Mouse (Mus musculus) adrenal gland, postnatal 4 days (tissue): ENCODE measurements around the gene Syt2. TPM values are rescaled to one million over a fixed set of nuclear protein-coding genes. Genes with fewer than 3 reads are reported as not detected.
A peak's percentile ranks its signal among the peaks of the same experiment; 100 is the strongest.

ENCODE experiments used
- DNase-seq, 2 experiments: peaks; one replicate each; pipeline ENCODE4 v3.0.0; 2021 to 2022; ENCODE audit warnings: low spot score in 2 of 2, mixed read lengths in 2 of 2
- long read RNA-seq, 2 experiments: library from polyadenylated mRNA; stranded (forward); transcript quantifications; one replicate each; pipeline ENCODE4 v2.0.0; 2021
- total RNA-seq, 2 experiments: library from RNA; stranded (reverse); gene quantifications; 2 replicates each; pipeline ENCODE4 v1.2.3; 2021

The Syt2 gene
- total RNA-seq: 1 to 10 TPM; 1.5 to 2.9 TPM
- long read RNA-seq, experiment 1: 0 reads
- long read RNA-seq, experiment 2: 0 reads

GRCm38 (mm10) chr1:134646261-134646962 lies at the start of gene Syt2:
TSS of gene Syt2 (plus strand) at chr1:134646677.
- DNase-seq: no peak

DNA sequence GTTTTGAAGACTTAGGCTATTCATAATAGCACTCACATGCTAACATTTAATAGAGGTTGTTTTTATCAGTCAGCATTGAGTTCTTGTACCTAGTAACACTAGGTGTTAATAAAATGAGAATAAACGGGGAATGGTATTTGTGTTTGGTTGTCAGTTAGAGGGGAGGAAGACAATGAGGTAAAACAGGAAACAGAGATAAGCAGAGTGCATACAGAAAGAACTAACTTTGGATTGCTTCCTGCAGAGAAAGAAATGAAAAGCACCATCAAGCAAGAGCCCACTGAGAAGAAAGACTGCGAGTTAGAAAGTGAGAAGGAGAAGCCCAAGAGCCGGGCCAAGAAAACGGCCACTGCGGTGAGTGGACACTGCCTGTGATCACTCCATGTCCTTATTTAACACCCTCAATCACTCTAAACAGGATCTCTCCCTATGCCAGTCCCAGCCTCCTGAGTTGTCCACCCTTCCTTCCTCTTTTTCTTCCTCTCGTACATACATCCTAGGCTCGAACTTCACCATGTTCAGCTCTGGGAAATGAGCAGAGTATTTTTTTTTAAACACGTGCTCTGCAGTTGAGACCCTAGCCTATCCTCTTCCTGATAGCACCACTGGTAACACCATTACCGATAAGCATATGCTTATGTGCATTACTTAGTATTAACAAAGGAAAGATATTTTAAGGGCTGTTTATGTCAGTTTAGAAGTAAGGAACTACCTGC lies 49.0 kb upstream of the Syt2 start:
- DNase-seq: no peak

GRCm38 (mm10) chr1:134604086-134604485 lies 42.4 kb upstream of the Syt2 start:
- DNase-seq: no peak

DNA sequence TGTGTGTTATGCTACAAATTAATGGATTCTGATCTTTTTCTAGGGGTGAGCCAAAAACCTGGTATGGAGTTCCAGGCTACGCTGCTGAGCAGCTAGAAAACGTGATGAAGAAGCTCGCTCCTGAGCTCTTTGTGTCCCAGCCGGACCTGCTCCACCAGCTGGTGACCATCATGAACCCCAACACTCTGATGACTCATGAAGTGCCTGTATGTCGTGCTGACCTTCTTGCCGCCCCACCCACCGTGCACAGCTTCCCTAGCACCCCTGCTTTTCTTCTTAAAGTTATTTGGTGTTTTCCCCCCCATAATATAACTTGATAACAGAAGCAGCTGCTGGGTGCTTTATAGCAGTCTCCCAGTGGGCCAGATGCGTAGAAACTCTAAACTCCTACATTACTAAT lies 40.8 kb upstream of the Syt2 start:
- no peak for DNase-seq

DNA sequence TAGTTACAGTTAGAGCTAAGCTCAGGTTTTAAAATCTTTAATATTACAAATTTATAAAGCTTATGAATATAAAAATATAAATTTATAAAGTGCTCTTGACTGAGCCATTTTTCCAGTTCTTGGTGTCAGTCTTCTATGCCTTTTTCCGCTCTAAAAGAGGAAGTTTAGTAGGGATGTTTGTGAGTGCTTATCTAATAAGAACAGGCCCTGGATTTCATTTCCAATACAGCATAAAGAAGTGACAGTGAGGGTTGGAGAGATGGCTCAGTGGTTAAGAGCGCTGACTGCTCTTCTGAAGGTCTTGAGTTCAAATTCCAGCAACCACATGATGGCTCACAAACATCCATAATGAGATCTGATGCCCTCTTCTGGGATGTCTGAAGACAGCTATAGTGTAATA lies 40.1 kb upstream of the Syt2 start:
- DNase-seq: no peak

- DNase-seq: no peak
Measured at GRCm38 (mm10) chr1:134607279-134607678, 39.2 kb upstream of the Syt2 start.

- no peak for DNase-seq
Measured at GRCm38 (mm10) chr1:134609172-134609571, 37.3 kb upstream of the Syt2 start.

DNA sequence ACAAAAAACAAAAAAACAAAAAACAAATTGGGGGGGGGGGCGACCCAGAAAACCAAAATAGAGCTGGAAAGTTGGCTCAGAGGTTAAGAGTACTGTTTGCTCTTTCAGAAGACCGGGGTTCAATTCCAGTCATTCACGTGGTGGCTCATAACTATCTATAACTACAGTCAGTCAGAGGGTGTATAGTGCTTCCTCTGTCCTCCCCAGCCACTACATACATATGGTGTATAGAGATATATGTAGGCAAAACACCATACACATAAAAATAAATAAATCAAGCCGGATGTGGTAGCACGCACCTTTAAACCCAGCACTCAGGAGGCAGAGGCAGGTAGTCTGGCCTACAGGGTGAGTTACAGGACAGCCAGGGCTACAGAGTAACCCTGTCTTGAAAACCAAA lies 31.9 kb upstream of the Syt2 start:
- no peak for DNase-seq

DNA sequence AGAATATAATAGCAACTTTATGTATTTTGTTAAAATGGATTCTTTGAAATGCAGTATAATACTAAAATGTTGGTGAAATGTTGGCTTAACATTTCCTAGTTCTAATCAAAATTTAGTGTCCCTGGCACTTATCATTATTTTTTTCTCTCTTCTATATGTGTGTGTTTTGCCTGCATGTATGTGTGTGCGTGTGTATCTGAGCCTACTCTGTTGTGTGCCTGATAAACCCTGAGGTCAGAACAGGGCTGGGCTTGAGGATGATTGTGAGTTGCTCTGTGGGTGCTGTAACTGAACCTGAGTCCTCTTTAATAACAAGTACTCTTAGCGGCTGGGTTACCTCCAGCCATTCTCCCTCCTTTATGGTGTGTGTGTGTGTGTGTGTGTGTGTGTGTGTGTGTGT lies 31.5 kb upstream of the Syt2 start:
- DNase-seq: no peak

GRCm38 (mm10) chr1:134617656-134618055 lies 28.8 kb upstream of the Syt2 start:
- no peak for DNase-seq

GRCm38 (mm10) chr1:134625325-134625724 lies 21.2 kb upstream of the Syt2 start:
- DNase-seq: no peak

- DNase-seq: no peak
Measured at GRCm38 (mm10) chr1:134629455-134629854, 17.0 kb upstream of the Syt2 start.

- DNase-seq: no peak
Measured at GRCm38 (mm10) chr1:134634296-134634695, 12.2 kb upstream of the Syt2 start.

DNA sequence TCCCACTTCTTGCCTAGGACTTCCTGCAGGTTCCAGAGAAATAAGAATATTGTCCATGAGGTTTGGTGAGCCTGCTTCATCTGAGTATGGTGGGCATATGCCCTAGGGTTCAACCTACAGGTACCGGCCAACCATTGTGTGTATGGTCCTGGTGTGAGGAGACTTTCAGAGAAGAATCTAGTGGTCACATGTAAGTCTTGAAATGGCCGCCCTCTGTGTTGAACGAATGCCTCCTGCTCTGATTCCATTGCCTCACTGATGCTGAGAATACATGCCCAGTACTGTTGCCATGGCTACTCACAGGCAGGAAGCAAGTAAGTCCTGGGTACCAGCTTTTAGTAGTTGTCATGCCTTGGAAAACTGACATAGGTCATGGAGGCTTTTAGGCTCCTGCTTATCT lies 10.2 kb upstream of the Syt2 start:
- DNase-seq: no peak

DNA sequence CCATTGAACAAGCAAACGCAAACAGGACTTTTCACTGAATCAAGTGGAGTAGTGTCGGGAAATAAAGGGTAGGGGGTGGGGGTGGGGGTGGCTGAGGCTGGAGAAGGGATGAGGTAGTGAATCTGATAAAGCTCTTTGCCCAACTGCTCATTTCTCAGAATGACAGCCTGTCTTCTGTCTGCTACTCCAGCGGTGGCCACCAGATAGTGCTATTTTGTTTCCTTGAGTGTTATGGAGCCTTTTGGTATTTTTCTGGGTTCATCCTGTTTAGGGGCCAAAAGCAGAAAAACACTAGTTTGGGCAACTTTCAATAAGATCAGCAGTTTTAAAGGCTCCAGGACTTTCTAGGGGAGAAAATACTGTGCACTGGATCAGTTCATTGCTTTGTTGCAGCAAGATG lies 9.8 kb upstream of the Syt2 start:
- no peak for DNase-seq

DNA sequence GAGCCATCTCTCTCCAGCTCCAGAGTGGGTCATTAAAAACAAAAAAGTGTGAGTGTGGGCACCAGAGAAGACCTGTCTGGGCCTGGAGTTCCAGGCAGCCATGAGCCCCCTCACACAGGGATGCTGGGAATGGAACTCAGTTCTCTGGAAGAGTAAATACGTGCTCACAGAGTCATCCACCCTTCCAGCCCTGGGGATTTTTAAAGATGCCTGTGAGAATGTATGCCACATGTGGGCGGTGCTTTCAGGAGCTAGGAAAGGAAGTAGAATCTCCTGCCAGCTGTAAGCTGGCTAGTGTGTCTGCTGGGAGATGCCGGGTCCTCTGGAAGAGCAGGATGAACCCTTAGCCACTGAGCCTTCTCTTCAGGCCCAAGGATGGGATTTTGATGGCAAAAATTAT lies 8.4 kb upstream of the Syt2 start:
- DNase-seq: no peak

GRCm38 (mm10) chr1:134638522-134638921 lies 8.0 kb upstream of the Syt2 start:
- DNase-seq: peak in 1 of 2 experiments; percentile 25

- DNase-seq: no peak
Measured at GRCm38 (mm10) chr1:134639460-134639859, 7.0 kb upstream of the Syt2 start.

- DNase-seq: no peak
Measured at GRCm38 (mm10) chr1:134641507-134641906, 5.0 kb upstream of the Syt2 start.

DNA sequence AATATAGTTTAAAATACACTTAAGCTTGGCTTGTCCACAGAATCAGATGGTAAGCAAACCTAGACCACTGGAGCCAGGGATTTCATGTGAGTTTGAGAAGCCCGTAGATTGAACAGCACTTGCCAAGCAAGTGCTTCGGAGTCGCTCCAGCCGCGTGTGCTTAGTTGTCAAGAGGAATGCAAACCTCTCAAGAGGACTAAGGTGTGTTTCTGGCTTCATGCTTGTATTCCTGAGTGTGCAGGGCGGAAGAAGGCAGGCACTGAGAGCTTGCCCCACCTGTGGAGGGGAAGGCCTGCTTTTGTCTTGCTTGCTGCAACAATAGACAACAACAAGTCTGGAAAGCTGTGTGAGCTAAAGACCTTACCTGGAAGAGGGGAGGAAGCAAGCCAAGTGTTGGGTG lies 2.8 kb upstream of the Syt2 start:
- DNase-seq: no peak

- DNase-seq: no peak
Measured at GRCm38 (mm10) chr1:134645408-134646200, 873 bp upstream of the Syt2 start.

DNA sequence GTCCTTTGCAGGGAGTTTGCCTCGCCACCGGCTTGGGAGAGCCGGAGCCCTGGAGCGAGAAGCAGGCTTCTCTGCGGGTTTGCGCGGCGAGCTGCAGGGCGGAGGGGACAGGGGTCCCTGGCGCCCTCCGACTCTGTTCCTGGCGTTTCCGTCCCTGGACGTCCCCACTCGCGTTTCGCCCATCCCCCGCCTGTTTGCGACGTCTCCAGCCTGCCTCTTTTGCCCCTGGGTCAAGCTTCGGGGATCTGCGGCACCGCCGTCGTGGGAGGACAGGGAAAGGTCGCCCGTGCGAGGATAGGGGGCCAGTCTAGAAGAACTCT lies 446 bp downstream of the Syt2 start:
- no peak for DNase-seq
